Mouse (Mus musculus): Measurements from ENCODE around the gene Prrc2c. TPM values are rescaled to one million over a fixed set of nuclear protein-coding genes. Genes with fewer than 3 reads are reported as not detected.
"Not testable (repeated sequence)": the region's sequence is repeated elsewhere in the genome, so short reads cannot be mapped to it uniquely, and the experiment has no call there.

The Prrc2c gene
- 100 to 1,000 TPM; 168 to 195 (median 183) TPM for total RNA-seq (2022)

GRCm38 (mm10) chr1:162740401-162740835 is at the start of gene Prrc2c:
TSS of gene Prrc2c (minus strand) at chr1:162740556.
- DNase-seq (ENCODE audit: low spot score in 2 of 2), result peak; percentile 98

- DNase-seq (ENCODE audit: low spot score in 2 of 2), result no peak
Observed at GRCm38 (mm10) chr1:162785222-162785621, 44.9 kb upstream of the Prrc2c start.

GRCm38 (mm10) chr1:162783669-162784248 is 43.4 kb upstream of the Prrc2c start:
- DNase-seq (ENCODE audit: low spot score in 2 of 2), result no peak

GRCm38 (mm10) chr1:162781035-162781434 is 40.7 kb upstream of the Prrc2c start:
- DNase-seq (ENCODE audit: low spot score in 2 of 2), result not testable (repeated sequence)

- no peak for DNase-seq (ENCODE audit: low spot score in 2 of 2)
Observed at GRCm38 (mm10) chr1:162777943-162778538, 37.7 kb upstream of the Prrc2c start.

GRCm38 (mm10) chr1:162773661-162774060 is 33.3 kb upstream of the Prrc2c start:
- peak; percentile 6 to 45 for DNase-seq (ENCODE audit: low spot score in 2 of 2)

GRCm38 (mm10) chr1:162771617-162772360 is 31.4 kb upstream of the Prrc2c start:
- DNase-seq (ENCODE audit: low spot score in 2 of 2), result no peak

- DNase-seq (ENCODE audit: low spot score in 2 of 2), result no peak
Observed at GRCm38 (mm10) chr1:162752009-162752408, 11.7 kb upstream of the Prrc2c start.

GRCm38 (mm10) chr1:162749607-162750006 is 9.3 kb upstream of the Prrc2c start:
- DNase-seq (ENCODE audit: low spot score in 2 of 2), result no peak

- DNase-seq (ENCODE audit: low spot score in 2 of 2), result no peak
Observed at GRCm38 (mm10) chr1:162748761-162749160, 8.4 kb upstream of the Prrc2c start.

- DNase-seq (ENCODE audit: low spot score in 2 of 2), result peak in 1 of 2 experiments; percentile 12
Observed at GRCm38 (mm10) chr1:162739831-162740394, 443 bp downstream of the Prrc2c start.

- DNase-seq (ENCODE audit: low spot score in 2 of 2), result no peak
Observed at GRCm38 (mm10) chr1:162739406-162739805, 950 bp downstream of the Prrc2c start.

- DNase-seq (ENCODE audit: low spot score in 2 of 2), result no peak
Observed at GRCm38 (mm10) chr1:162738472-162738871, 1.9 kb downstream of the Prrc2c start.

GRCm38 (mm10) chr1:162735084-162735483 is 5.3 kb downstream of the Prrc2c start:
- no peak for DNase-seq (ENCODE audit: low spot score in 2 of 2)

- no peak for DNase-seq (ENCODE audit: low spot score in 2 of 2)
Observed at GRCm38 (mm10) chr1:162734283-162734682, 6.1 kb downstream of the Prrc2c start.

- DNase-seq (ENCODE audit: low spot score in 2 of 2), result no peak
Observed at GRCm38 (mm10) chr1:162732041-162732440, 8.3 kb downstream of the Prrc2c start.

GRCm38 (mm10) chr1:162729436-162729835 is 10.9 kb downstream of the Prrc2c start:
- no peak for DNase-seq (ENCODE audit: low spot score in 2 of 2)

- DNase-seq (ENCODE audit: low spot score in 2 of 2), result no peak
Observed at GRCm38 (mm10) chr1:162727981-162728380, 12.4 kb downstream of the Prrc2c start.

- DNase-seq (ENCODE audit: low spot score in 2 of 2), result no peak
Observed at GRCm38 (mm10) chr1:162723610-162724009, 16.7 kb downstream of the Prrc2c start.

- DNase-seq (ENCODE audit: low spot score in 2 of 2), result no peak
Observed at GRCm38 (mm10) chr1:162720645-162721044, 19.7 kb downstream of the Prrc2c start.

GRCm38 (mm10) chr1:162700389-162701066 is 39.8 kb downstream of the Prrc2c start:
- no peak for DNase-seq (ENCODE audit: low spot score in 2 of 2)

- DNase-seq (ENCODE audit: low spot score in 2 of 2), result no peak
Observed at GRCm38 (mm10) chr1:162697866-162698265, 42.5 kb downstream of the Prrc2c start.

Data from left cerebral cortex, adult 8-10 months (tissue).